In genomic region chr19:11602026-11602425, GRCm38 (mm10) we compare ENCODE assay signal across 9 mouse cellular contexts. TPM values are rescaled to one million over a fixed set of nuclear protein-coding genes. Genes with fewer than 3 reads are reported as not detected.
DNase-seq lines count a peak whose midpoint lies in the region; ATAC-seq and TF ChIP-seq lines count a peak whose summit lies in the region.
"Had no signal": no experiment of that assay in that cellular context is flagged by ENCODE, and none has a peak within 500 bp of the region (broad histone marks: within the 10 kb centered on the region; RNA-seq: fewer than 3 reads in every experiment).

No protein-coding gene starts in this region.

- TF ChIP-seq EP300 in MEL (IDR thresholded peaks at IDR 0.05; ENCODE audit: low read depth in 1 of 2, low read length in 2 of 2), result no peak

- peak; percentile 46 for TF ChIP-seq RAD21 in MEL (IDR thresholded peaks at IDR 0.05; ENCODE audit: low read depth, low read length)

- no peaks in the 10 kb centered on the region for H3K79me2 ChIP-seq in MEL (ENCODE audit: control insufficient read depth, insufficient read depth, low read length, poor library complexity)

- 74% methylated on average over 2 of the region's 2 CpGs for WGBS in heart, embryonic 12.5 days
- 96% methylated on average over 2 of the region's 2 CpGs for WGBS in hindbrain, postnatal 0 days
- WGBS in forebrain, embryonic 16.5 days, result 85% methylated on average over 2 of the region's 2 CpGs

- no peak for ATAC-seq in heart, embryonic 12.5 days (ENCODE audit: insufficient number of reproducible peaks, low FRiP score)
- peak; percentile 71 for ATAC-seq in hindbrain, postnatal 0 days
- no peak for ATAC-seq in forebrain, embryonic 16.5 days

- no peaks in the 10 kb centered on the region for H3K9me3 ChIP-seq in heart, embryonic 12.5 days (replicated peaks)
- H3K9me3 ChIP-seq in MEL (replicated peaks; ENCODE audit: insufficient read depth, low read length), result no peaks in the 10 kb centered on the region
- H3K9me3 ChIP-seq in hindbrain, postnatal 0 days (ENCODE audit: low read length), result no peaks in the 10 kb centered on the region
- H3K9me3 ChIP-seq in forebrain, embryonic 16.5 days (ENCODE audit: control insufficient read depth, low read length), result no peaks in the 10 kb centered on the region

- no peak overlapping the region for H3K27ac ChIP-seq in heart, embryonic 12.5 days (ENCODE audit: poor library complexity, severe bottlenecking)
- H3K27ac ChIP-seq in MEL (ENCODE audit: control insufficient read depth, low read depth, low read length), result no peak overlapping the region
- no peak overlapping the region for H3K27ac ChIP-seq in hindbrain, postnatal 0 days
- H3K27ac ChIP-seq in forebrain, embryonic 16.5 days (ENCODE audit: low read length), result no peak overlapping the region

- no peaks in the 10 kb centered on the region for H3K4me1 ChIP-seq in heart, embryonic 12.5 days (replicated peaks)
- no peaks in the 10 kb centered on the region; a peak in 1 of 4 replicates for H3K4me1 ChIP-seq in MEL (ENCODE audit: control insufficient read depth in 1 of 2, insufficient read depth in 2 of 2, low read length in 2 of 2)
- H3K4me1 ChIP-seq in hindbrain, postnatal 0 days (ENCODE audit: insufficient read depth, low read length), result no peaks in the 10 kb centered on the region
- H3K4me1 ChIP-seq in forebrain, embryonic 16.5 days (replicated peaks; ENCODE audit: control insufficient read depth, insufficient read depth, low read length), result no peaks in the 10 kb centered on the region

- H3K4me2 ChIP-seq in heart, embryonic 12.5 days, result no peak overlapping the region
- no peak overlapping the region for H3K4me2 ChIP-seq in hindbrain, postnatal 0 days (ENCODE audit: low read depth, low read length)
- H3K4me2 ChIP-seq in forebrain, embryonic 16.5 days (ENCODE audit: low read length), result no peak overlapping the region

- no peak for TF ChIP-seq POLR2A in MEL (IDR thresholded peaks at IDR 0.05; ENCODE audit: control insufficient read depth in 1 of 2, insufficient read depth in 1 of 2, low read depth in 1 of 2, low read length in 2 of 2, poor library complexity in 1 of 2)

- H3K27me3 ChIP-seq in heart, embryonic 12.5 days (replicated peaks), result no peaks in the 10 kb centered on the region
- peaks cover 0 to 10% of the 10 kb centered on the region in 2 experiments; a peak in 3 of 4 replicates for H3K27me3 ChIP-seq in MEL (ENCODE audit: control insufficient read depth in 1 of 2, insufficient read depth in 2 of 2, low read length in 2 of 2)
- no peaks in the 10 kb centered on the region for H3K27me3 ChIP-seq in hindbrain, postnatal 0 days (ENCODE audit: insufficient read depth, low read length)
- H3K27me3 ChIP-seq in forebrain, embryonic 16.5 days (replicated peaks; ENCODE audit: control insufficient read depth, insufficient read depth, low read length), result no peaks in the 10 kb centered on the region

- no peak overlapping the region for H3K9ac ChIP-seq in heart, embryonic 12.5 days
- no peak overlapping the region for H3K9ac ChIP-seq in MEL (ENCODE audit: control insufficient read depth, low read depth, low read length, poor library complexity, severe bottlenecking)
- no peak overlapping the region for H3K9ac ChIP-seq in hindbrain, postnatal 0 days (replicated peaks; ENCODE audit: low read length)
- no peak overlapping the region for H3K9ac ChIP-seq in forebrain, embryonic 16.5 days (replicated peaks; ENCODE audit: low read depth, low read length)

- peak; percentile 47 to 60 for DNase-seq in heart, adult 18-20 months
- DNase-seq in 3T3-L1 (ENCODE audit: low read depth, low spot score) (peak; percentile 72), MEL (ENCODE audit: low read depth, low spot score) (peak; percentile 41)
- peak; percentile 63 for DNase-seq in hindbrain, postnatal 0 days (ENCODE audit: low spot score)
- DNase-seq in lung, postnatal 25 days (ENCODE audit: low spot score), result peak; percentile 46
- peak; percentile 53 for DNase-seq in thymus, postnatal 4 days

- no peaks in the 10 kb centered on the region for H3K36me3 ChIP-seq in heart, embryonic 12.5 days
- H3K36me3 ChIP-seq in MEL (ENCODE audit: control insufficient read depth in 1 of 2, insufficient read depth in 2 of 2, low read length in 2 of 2), result no peaks in the 10 kb centered on the region
- H3K36me3 ChIP-seq in hindbrain, postnatal 0 days (ENCODE audit: insufficient read depth, low read length), result no peaks in the 10 kb centered on the region
- H3K36me3 ChIP-seq in forebrain, embryonic 16.5 days (ENCODE audit: control insufficient read depth, insufficient read depth), result no peaks in the 10 kb centered on the region

- no peak overlapping the region for H3K4me3 ChIP-seq in heart, embryonic 12.5 days
- no peak overlapping the region for H3K4me3 ChIP-seq in MEL (ENCODE audit: control insufficient read depth in 1 of 2, insufficient read depth in 1 of 2, low read depth in 2 of 2, low read length in 2 of 2)
- no peak overlapping the region for H3K4me3 ChIP-seq in hindbrain, postnatal 0 days (ENCODE audit: low read length)
- no peak overlapping the region for H3K4me3 ChIP-seq in forebrain, embryonic 16.5 days (replicated peaks; ENCODE audit: low read length)

- peak; percentile 24 to 57 (median 24); a peak in 4 of 6 replicates for TF ChIP-seq CTCF in MEL (IDR thresholded peaks at IDR 0.05 in 2 of 3, conservative IDR thresholded peaks at IDR 0.05 in 1 of 3; ENCODE audit: control insufficient read depth in 1 of 3, insufficient read depth in 1 of 3, low read depth in 2 of 3, low read length in 3 of 3, poor library complexity in 1 of 3, severe bottlenecking in 1 of 3)
- TF ChIP-seq CTCF in hindbrain, postnatal 0 days (IDR thresholded peaks at IDR 0.05; ENCODE audit: low read depth), result peak; percentile 80

TF ChIP-seq in MEL, 35 proteins besides CTCF, POLR2A, EP300 and RAD21:
- no peak for TF ChIP-seq MYC (IDR thresholded peaks at IDR 0.05; ENCODE audit: low read depth, low read length)
- TF ChIP-seq SMC3 (IDR thresholded peaks at IDR 0.05; ENCODE audit: low read depth, low read length), result peak; percentile 55
- TF ChIP-seq HCFC1 (IDR thresholded peaks at IDR 0.05; ENCODE audit: low read depth, low read length), result no peak
- TF ChIP-seq ZKSCAN1 (IDR thresholded peaks at IDR 0.05; ENCODE audit: low read depth, low read length), result no peak

RNA-seq across cellular contexts. Expression of gene Ms4a6d, which starts 2.6 kb away (rescaled TPM):
- total RNA-seq in heart, adult 18-20 months (2021), result 1 to 10 TPM; 3.6 to 4.7 TPM
- polyA plus RNA-seq in heart, embryonic 12.5 days (2016; fragmentation: Nextera tagmentation; extraction: Ambion mirVana), result 0.77 and 1.1 TPM in 2 replicates
- not detected in 2 replicates for total RNA-seq in MEL (2012; rRNA removed)
- not detected for polyA plus RNA-seq in MEL (2012; ENCODE audit: insufficient read depth in 1 of 2, insufficient read length in 2 of 2, low read depth in 1 of 2, low replicate concordance in 2 of 2, missing spikeins in 1 of 2)
- 3.0 and 3.2 TPM in 2 replicates for total RNA-seq in hindbrain, postnatal 0 days (2014; rRNA removed)
- 2.3 and 3.0 TPM in 2 replicates for polyA plus RNA-seq in hindbrain, postnatal 0 days (2015; fragmentation: Nextera tagmentation; extraction: Ambion mirVana)
- polyA plus RNA-seq in forebrain, embryonic 16.5 days (2015; fragmentation: Nextera tagmentation; extraction: Ambion mirVana), result 1.4 and 1.9 TPM in 2 replicates

RNA-seq across cellular contexts. Expression of gene Ms4a2, which starts 21.5 kb away (rescaled TPM):
- not detected for total RNA-seq in heart, adult 18-20 months (2021)
- polyA plus RNA-seq in heart, embryonic 12.5 days (2016; fragmentation: Nextera tagmentation; extraction: Ambion mirVana), result not detected in 2 replicates
- 1.5 and 3.1 TPM in 2 replicates for total RNA-seq in MEL (2012; rRNA removed)
- under 1 TPM in 1 of 2 experiments, not detected in 1; 0.32 TPM for polyA plus RNA-seq in MEL (2012; ENCODE audit: insufficient read depth in 1 of 2, insufficient read length in 2 of 2, low read depth in 1 of 2, low replicate concordance in 2 of 2, missing spikeins in 1 of 2)
- total RNA-seq in hindbrain, postnatal 0 days (2014; rRNA removed), result 3.7 TPM in 1 of 2 replicates, not detected in the other
- polyA plus RNA-seq in hindbrain, postnatal 0 days (2015; fragmentation: Nextera tagmentation; extraction: Ambion mirVana), result 0.19 and 0.36 TPM in 2 replicates
- polyA plus RNA-seq in forebrain, embryonic 16.5 days (2015; fragmentation: Nextera tagmentation; extraction: Ambion mirVana), result 0.14 TPM in 1 of 2 replicates, not detected in the other

RNA-seq across cellular contexts. Expression of gene Ms4a3, which starts 38.6 kb away (rescaled TPM):
- not detected for total RNA-seq in heart, adult 18-20 months (2021)
- 0.18 TPM in 1 of 2 replicates, not detected in the other for polyA plus RNA-seq in heart, embryonic 12.5 days (2016; fragmentation: Nextera tagmentation; extraction: Ambion mirVana)
- total RNA-seq in MEL (2012; rRNA removed), result 0.88 and 1.0 TPM in 2 replicates
- polyA plus RNA-seq in MEL (2012; ENCODE audit: insufficient read depth in 1 of 2, insufficient read length in 2 of 2, low read depth in 1 of 2, low replicate concordance in 2 of 2, missing spikeins in 1 of 2), result 1 to 10 TPM in 1 of 2 experiments, not detected in 1; 1.0 TPM
- total RNA-seq in hindbrain, postnatal 0 days (2014; rRNA removed), result not detected in 2 replicates
- not detected in 2 replicates for polyA plus RNA-seq in hindbrain, postnatal 0 days (2015; fragmentation: Nextera tagmentation; extraction: Ambion mirVana)
- polyA plus RNA-seq in forebrain, embryonic 16.5 days (2015; fragmentation: Nextera tagmentation; extraction: Ambion mirVana), result not detected in 2 replicates
- total RNA-seq: left cerebral cortex, adult 8-10 months had no signal

RNA-seq across cellular contexts. Expression of gene Oosp2, which starts 58.3 kb away (rescaled TPM):
- not detected for total RNA-seq in heart, adult 18-20 months (2021)
- polyA plus RNA-seq in heart, embryonic 12.5 days (2016; fragmentation: Nextera tagmentation; extraction: Ambion mirVana), result not detected in 2 replicates
- not detected in 2 replicates for total RNA-seq in MEL (2012; rRNA removed)
- not detected for polyA plus RNA-seq in MEL (2012; ENCODE audit: insufficient read depth in 1 of 2, insufficient read length in 2 of 2, low read depth in 1 of 2, low replicate concordance in 2 of 2, missing spikeins in 1 of 2)
- total RNA-seq in hindbrain, postnatal 0 days (2014; rRNA removed), result not detected in 2 replicates
- polyA plus RNA-seq in hindbrain, postnatal 0 days (2015; fragmentation: Nextera tagmentation; extraction: Ambion mirVana), result not detected in 2 replicates
- not detected in 2 replicates for polyA plus RNA-seq in forebrain, embryonic 16.5 days (2015; fragmentation: Nextera tagmentation; extraction: Ambion mirVana)
- total RNA-seq: left cerebral cortex, adult 8-10 months had no signal
